Mouse (Mus musculus) mouse trophoblast stem cell (cell line): Measurements from ENCODE around the gene Inpp4b.

Source experiments
- in situ Hi-C, 2 experiments: fragments of 300-500 bp; cut with MseI, MboI; formaldehyde crosslinking; loops; 2 replicates in 1 of 2; 3 replicates in 1 of 2; pipeline ENCODE4 v1.15.1; 2025

Inpp4b gene

GRCm38 (mm10) chr8:81776516-81777237, 434.3 kb downstream of the Inpp4b start:
- in situ Hi-C loops = no loop called here

- in situ Hi-C loops = no loop called here
Observed at GRCm38 (mm10) chr8:81777704-81778103, 435.3 kb downstream of the Inpp4b start.

- in situ Hi-C loops = no loop called here
Observed at GRCm38 (mm10) chr8:81779440-81779839, 437.1 kb downstream of the Inpp4b start.

GRCm38 (mm10) chr8:81780166-81780565, 437.8 kb downstream of the Inpp4b start:
- in situ Hi-C loops = no loop called here

GRCm38 (mm10) chr8:81780921-81781675, 438.7 kb downstream of the Inpp4b start:
- in situ Hi-C loops = no loop called here

GRCm38 (mm10) chr8:81782781-81783180, 440.4 kb downstream of the Inpp4b start:
- in situ Hi-C loops = no loop called here

GRCm38 (mm10) chr8:81784775-81785174, 442.4 kb downstream of the Inpp4b start:
- in situ Hi-C loops = no loop called here

GRCm38 (mm10) chr8:81788498-81788897, 446.1 kb downstream of the Inpp4b start:
- in situ Hi-C loops = no loop called here

GRCm38 (mm10) chr8:81792649-81793048, 450.3 kb downstream of the Inpp4b start:
- in situ Hi-C loops = no loop called here

GRCm38 (mm10) chr8:81798501-81798900, 456.1 kb downstream of the Inpp4b start:
- in situ Hi-C loops = no loop called here

GRCm38 (mm10) chr8:81800792-81801191, 458.4 kb downstream of the Inpp4b start:
- in situ Hi-C loops = loop anchor here in 1 of 2 experiments (25.0 kb wide), 1 partner anchor 463 kb away; the partner anchor contains the start of gene Inpp4b

GRCm38 (mm10) chr8:81806797-81807196, 464.4 kb downstream of the Inpp4b start:
- in situ Hi-C loops = loop anchor here in 1 of 2 experiments (25.0 kb wide), 1 partner anchor 469 kb away; the partner anchor contains the start of gene Inpp4b

GRCm38 (mm10) chr8:81807578-81807977, 465.2 kb downstream of the Inpp4b start:
- in situ Hi-C loops = loop anchor here in 1 of 2 experiments (25.0 kb wide), 1 partner anchor 470 kb away; the partner anchor contains the start of gene Inpp4b

GRCm38 (mm10) chr8:81808406-81808805, 466.1 kb downstream of the Inpp4b start:
- in situ Hi-C loops = loop anchor here in 1 of 2 experiments (25.0 kb wide), 1 partner anchor 471 kb away; the partner anchor contains the start of gene Inpp4b

GRCm38 (mm10) chr8:81809414-81809813, 467.1 kb downstream of the Inpp4b start:
- in situ Hi-C loops = loop anchor here in 1 of 2 experiments (25.0 kb wide), 1 partner anchor 472 kb away; the partner anchor contains the start of gene Inpp4b

GRCm38 (mm10) chr8:81812051-81812751, 469.8 kb downstream of the Inpp4b start:
- in situ Hi-C loops = loop anchor here in 1 of 2 experiments (25.0 kb wide), 1 partner anchor 475 kb away; the partner anchor contains the start of gene Inpp4b

GRCm38 (mm10) chr8:81814742-81815141, 472.4 kb downstream of the Inpp4b start:
- in situ Hi-C loops = loop anchor here in 1 of 2 experiments (25.0 kb wide), 1 partner anchor 477 kb away; the partner anchor contains the start of gene Inpp4b

GRCm38 (mm10) chr8:81815551-81815950, 473.2 kb downstream of the Inpp4b start:
- in situ Hi-C loops = loop anchor here in 1 of 2 experiments (25.0 kb wide), 1 partner anchor 478 kb away; the partner anchor contains the start of gene Inpp4b

GRCm38 (mm10) chr8:81823121-81823520, 480.8 kb downstream of the Inpp4b start:
- in situ Hi-C loops = loop anchor here in 1 of 2 experiments (25.0 kb wide), 1 partner anchor 486 kb away; the partner anchor contains the start of gene Inpp4b

- in situ Hi-C loops = loop anchor here in 1 of 2 experiments (25.0 kb wide), 1 partner anchor 488 kb away; the partner anchor contains the start of gene Inpp4b
Observed at GRCm38 (mm10) chr8:81824975-81825374, 482.6 kb downstream of the Inpp4b start.

GRCm38 (mm10) chr8:81826406-81826805, 484.1 kb downstream of the Inpp4b start:
- in situ Hi-C loops = no loop called here
